Mouse (Mus musculus) heart, adult 9 months (tissue): ENCODE data around the gene Chchd10.

Source experiments
- DNase-seq, 2 experiments: peaks; one replicate each; pipeline ENCODE4 v3.0.0; 2022; ENCODE audit warnings: low spot score in 2 of 2

Gene Chchd10

GRCm38 (mm10) chr10:75924324-75924723 lies 8.6 kb upstream of the Chchd10 start:
- no peak for DNase-seq

- DNase-seq = no peak
Observed at GRCm38 (mm10) chr10:75926396-75926795, 6.5 kb upstream of the Chchd10 start.

- no peak for DNase-seq
Observed at GRCm38 (mm10) chr10:75930304-75930703, 2.6 kb upstream of the Chchd10 start.

GRCm38 (mm10) chr10:75931311-75931710 lies 1.6 kb upstream of the Chchd10 start:
- DNase-seq = no peak

- peak; percentile 47 to 57 for DNase-seq
Observed at GRCm38 (mm10) chr10:75932081-75932678, 750 bp upstream of the Chchd10 start.

GRCm38 (mm10) chr10:75934991-75935390 lies 2.1 kb downstream of the Chchd10 start:
- DNase-seq = no peak

- DNase-seq = peak; percentile 58 to 75
Observed at GRCm38 (mm10) chr10:75935680-75936541, 3.0 kb downstream of the Chchd10 start, which contains the start of gene Mmp11. Mmp11 (minus strand) TSS chr10:75936496.

DNA sequence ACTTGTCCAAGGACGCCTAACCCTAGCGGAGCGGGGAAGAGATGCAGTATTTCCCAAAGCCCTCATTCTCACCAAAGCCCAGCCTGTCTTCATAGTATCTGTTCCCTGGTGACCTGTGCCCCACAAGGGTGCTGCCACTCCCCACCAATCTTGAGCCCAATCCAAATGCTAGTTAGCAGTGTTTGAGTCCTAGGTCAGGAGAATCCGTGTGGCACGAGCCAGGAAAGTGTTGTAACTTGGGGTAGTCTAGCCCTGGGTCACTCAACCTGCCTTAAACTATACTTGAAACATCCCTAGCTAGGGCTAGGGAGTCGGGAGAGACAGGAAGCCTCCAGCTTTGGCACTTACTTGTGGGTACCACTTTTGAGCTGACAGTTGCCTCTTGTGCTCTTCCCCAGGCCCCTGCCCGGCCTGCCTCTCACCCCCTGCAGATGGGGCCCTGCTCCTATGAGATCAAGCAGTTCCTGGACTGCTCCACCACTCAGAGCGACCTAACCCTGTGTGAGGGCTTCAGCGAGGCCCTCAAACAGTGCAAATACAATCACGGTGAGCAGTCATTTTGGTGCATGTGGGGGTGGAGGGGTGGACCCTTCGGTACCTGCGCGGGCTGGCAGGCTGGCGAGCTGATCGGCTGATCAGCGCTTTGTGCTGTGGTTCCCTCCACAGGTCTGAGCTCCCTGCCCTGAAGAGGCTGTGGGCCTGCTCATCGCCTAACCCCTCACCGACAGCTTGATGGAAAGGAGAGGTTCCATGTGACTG lies 4.2 kb downstream of the Chchd10 start:
- DNase-seq = no peak

- no peak for DNase-seq
Observed at GRCm38 (mm10) chr10:75937851-75938643, 5.1 kb downstream of the Chchd10 start.

DNA sequence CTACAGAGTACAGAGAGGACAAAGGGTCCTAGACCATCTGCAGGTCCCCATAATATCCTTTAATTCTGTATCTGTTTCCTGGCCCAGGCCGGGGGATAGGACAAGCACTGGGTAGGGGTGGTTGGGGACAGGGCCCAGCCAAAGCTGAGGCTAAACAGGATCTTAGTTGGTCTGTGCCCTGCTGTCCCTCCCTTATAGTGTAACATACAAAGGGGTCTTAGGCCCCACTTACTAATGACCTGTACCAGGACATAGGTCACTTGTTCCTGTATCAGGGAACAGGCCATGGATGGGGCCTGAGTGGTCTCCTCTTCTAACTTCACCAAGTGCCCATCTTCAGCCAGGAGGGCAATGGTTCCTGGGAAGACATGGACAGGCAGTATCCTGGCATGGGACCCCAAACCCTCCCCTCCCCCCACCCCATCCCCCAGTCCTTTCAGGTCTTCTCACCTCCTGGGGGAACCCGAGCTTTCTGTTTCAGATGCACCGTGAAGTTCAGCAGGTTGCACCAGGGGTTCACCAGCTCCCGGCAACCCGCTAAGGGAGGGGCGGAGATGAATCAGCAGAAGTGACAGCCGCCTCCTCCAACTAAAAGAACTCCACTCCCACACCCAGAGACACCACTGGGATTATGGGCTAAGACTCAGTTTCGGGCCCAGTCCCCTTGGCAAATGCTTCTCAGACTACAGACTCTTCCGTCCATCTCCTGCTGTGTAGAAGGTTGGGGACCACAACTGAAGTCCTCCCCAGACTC lies 6.7 kb downstream of the Chchd10 start:
- no peak for DNase-seq

DNA sequence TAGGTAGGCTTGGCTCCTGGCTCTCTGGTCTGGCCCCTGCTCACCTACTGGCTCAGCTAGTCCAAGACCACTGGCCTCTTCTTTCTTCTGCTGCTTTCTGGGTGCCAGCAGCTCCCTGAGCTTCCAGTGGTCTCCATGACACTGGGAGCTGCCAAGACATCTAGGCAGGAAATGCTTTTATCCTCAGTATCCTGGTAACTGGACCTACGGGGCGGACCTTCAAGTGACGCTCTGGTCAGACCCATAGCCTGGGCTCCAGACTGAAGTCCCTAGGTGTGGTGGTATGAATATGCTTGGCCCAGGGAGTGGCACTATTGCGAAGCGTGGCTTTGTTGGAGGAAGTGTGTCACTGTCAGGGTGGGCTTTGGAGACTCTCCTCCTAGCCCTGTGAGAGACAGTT lies 7.6 kb downstream of the Chchd10 start, which contains the start of gene Gm867:
Gene Gm867 (minus strand): TSS at position 153 of the 400 bp plus-strand sequence.
- no peak for DNase-seq

DNA sequence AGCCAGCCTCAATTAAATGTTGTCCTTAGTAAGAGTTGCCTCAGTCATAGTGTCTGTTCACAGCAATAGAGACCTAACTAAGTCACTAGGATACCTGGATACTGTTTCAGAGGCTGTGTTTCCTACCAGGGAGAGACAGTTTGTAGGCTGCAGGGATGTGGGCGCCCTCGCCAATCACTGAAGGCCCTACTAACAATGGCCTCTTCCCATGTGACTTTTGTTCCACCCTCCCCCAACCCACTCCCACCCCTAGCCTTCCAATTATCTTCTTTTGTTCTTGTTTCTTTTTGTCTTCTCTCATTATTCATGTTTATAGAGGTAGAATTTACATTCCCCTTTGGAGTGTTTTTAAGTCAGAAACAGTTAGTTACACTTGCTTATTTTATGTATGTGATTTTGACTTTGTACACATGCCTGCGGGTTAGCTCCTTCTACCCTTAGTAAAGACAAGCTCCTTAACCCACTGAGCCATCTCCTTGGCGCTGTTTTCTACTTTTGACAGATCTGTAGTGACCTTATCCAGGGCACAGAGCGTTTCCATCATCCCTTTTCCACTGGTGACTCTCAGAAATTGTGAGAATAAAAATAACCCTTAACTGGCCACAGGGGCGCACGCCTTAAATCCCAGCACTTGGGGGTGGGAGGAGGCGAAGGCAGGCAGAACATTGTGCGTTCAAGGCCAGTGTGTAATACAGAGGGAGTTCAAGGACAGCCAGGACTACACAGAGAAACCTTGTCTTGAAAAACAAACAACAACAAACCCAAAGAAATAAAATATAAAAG lies 8.3 kb downstream of the Chchd10 start:
- no peak for DNase-seq

GRCm38 (mm10) chr10:75942736-75943477 lies 10.0 kb downstream of the Chchd10 start, which contains the start of gene Vpreb3:
Vpreb3 (plus strand) TSS chr10:75943057.
- DNase-seq = no peak

DNA sequence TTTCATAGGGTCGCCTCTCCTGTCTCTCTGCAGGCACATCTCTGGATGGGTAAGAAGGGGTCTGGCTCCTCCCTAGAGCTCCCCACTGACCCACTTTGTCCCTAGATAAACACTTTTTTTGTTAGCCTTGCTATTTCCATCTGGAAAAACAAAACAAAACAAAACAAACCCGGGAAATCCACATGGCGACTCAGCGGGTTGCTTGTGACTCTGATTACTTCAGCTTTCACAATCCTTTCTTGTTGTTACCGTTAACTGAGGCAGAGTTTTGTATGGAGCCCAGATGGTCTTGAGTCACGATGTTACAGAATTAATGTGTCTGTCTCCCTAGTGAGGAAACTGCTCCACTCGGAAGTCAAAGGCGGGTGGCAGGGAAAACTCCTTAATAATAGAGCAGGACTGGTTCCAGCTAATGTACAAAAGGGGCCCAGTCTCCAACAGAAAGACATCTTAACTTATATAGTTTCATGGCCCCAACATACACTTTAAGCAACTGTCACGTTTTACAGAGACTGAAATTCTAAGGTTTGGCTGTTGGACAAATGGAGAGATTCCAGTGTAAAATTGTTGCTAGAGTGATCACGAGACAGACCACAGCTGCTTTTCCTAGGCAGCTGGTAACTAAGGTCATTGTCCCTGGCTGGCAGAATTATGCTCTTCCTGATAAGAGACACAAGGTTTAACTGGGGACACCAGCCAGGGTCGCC lies 11.3 kb downstream of the Chchd10 start:
- DNase-seq = peak in 1 of 2 experiments; percentile 59

GRCm38 (mm10) chr10:75945213-75945612 lies 12.3 kb downstream of the Chchd10 start:
- no peak for DNase-seq

- no peak for DNase-seq
Observed at GRCm38 (mm10) chr10:75945896-75946295, 13.0 kb downstream of the Chchd10 start.

- no peak for DNase-seq
Observed at GRCm38 (mm10) chr10:75948079-75948478, 15.1 kb downstream of the Chchd10 start.
